In genomic region chr12:102647839-102648564, GRCm38 (mm10) we compare ENCODE assay signal across 9 mouse cellular contexts. TPM values are rescaled to one million over a fixed set of nuclear protein-coding genes. Genes with fewer than 3 reads are reported as not detected.
DNase-seq lines count a peak whose midpoint lies in the region; ATAC-seq and TF ChIP-seq lines count a peak whose summit lies in the region.
"Had no signal": no experiment of that assay in that cellular context is flagged by ENCODE, and none has a peak within 500 bp of the region (broad histone marks: within the 10 kb centered on the region; RNA-seq: fewer than 3 reads in every experiment).

No protein-coding gene starts in this region.

- no peak for DNase-seq in heart, postnatal 25 days (ENCODE audit: low spot score)
- no peak for DNase-seq in B cell, adult 2 months
- no peak for DNase-seq in layer of hippocampus, postnatal 14 days (ENCODE audit: low spot score in 2 of 2)
- no peak for DNase-seq in midbrain, postnatal 0 days (ENCODE audit: low spot score)

- no peak for TF ChIP-seq CTCF in midbrain, postnatal 0 days (IDR thresholded peaks at IDR 0.05)

- no peak overlapping the region for H3K9ac ChIP-seq in heart, embryonic 12.5 days
- no peak overlapping the region for H3K9ac ChIP-seq in intestine, embryonic 16.5 days (ENCODE audit: low read depth, low read length)
- H3K9ac ChIP-seq in liver, embryonic 16.5 days (ENCODE audit: low read depth, low read length): no peak overlapping the region
- no peak overlapping the region for H3K9ac ChIP-seq in stomach, embryonic 16.5 days (ENCODE audit: low read length)
- no peak overlapping the region for H3K9ac ChIP-seq in midbrain, postnatal 0 days (replicated peaks; ENCODE audit: low read length, poor library complexity, severe bottlenecking)
- H3K9ac ChIP-seq: embryonic facial prominence, embryonic 12.5 days had no signal

- peak overlapping the region; percentile 12; the same call in 1 of the 2 replicates for H3K27ac ChIP-seq in heart, embryonic 12.5 days (ENCODE audit: poor library complexity, severe bottlenecking)
- peak overlapping the region; percentile 34 for H3K27ac ChIP-seq in intestine, embryonic 16.5 days (ENCODE audit: low read length)
- peak overlapping the region; percentile 83 for H3K27ac ChIP-seq in liver, embryonic 16.5 days (ENCODE audit: low read length)
- peak overlapping the region; percentile 29; the same call in 1 of the 2 replicates for H3K27ac ChIP-seq in stomach, embryonic 16.5 days (ENCODE audit: low read length)
- no peak overlapping the region for H3K27ac ChIP-seq in midbrain, postnatal 0 days (ENCODE audit: low read depth, low read length)
- H3K27ac ChIP-seq: embryonic facial prominence, embryonic 12.5 days had no signal

- WGBS in heart, embryonic 12.5 days: 62% methylated on average over 14 of the region's 14 CpGs
- 63% methylated on average over 14 of the region's 14 CpGs for WGBS in intestine, embryonic 16.5 days
- WGBS in liver, embryonic 16.5 days (ENCODE audit: insufficient replicate concordance): 28% methylated on average over 14 of the region's 14 CpGs
- 56% methylated on average over 14 of the region's 14 CpGs for WGBS in stomach, embryonic 16.5 days
- 85% methylated on average over 14 of the region's 14 CpGs for WGBS in midbrain, postnatal 0 days

- no peaks in the 10 kb centered on the region for H3K9me3 ChIP-seq in heart, embryonic 12.5 days (replicated peaks)
- no peaks in the 10 kb centered on the region for H3K9me3 ChIP-seq in intestine, embryonic 16.5 days (ENCODE audit: control insufficient read depth, low read length)
- no peaks in the 10 kb centered on the region for H3K9me3 ChIP-seq in liver, embryonic 16.5 days (replicated peaks; ENCODE audit: control insufficient read depth, low read length)
- H3K9me3 ChIP-seq in stomach, embryonic 16.5 days (replicated peaks; ENCODE audit: control insufficient read depth, low read length): no peaks in the 10 kb centered on the region
- H3K9me3 ChIP-seq in midbrain, postnatal 0 days (ENCODE audit: low read length): no peaks in the 10 kb centered on the region
- H3K9me3 ChIP-seq: embryonic facial prominence, embryonic 12.5 days had no signal

- ATAC-seq in heart, embryonic 12.5 days (ENCODE audit: insufficient number of reproducible peaks, low FRiP score): no peak
- ATAC-seq in intestine, embryonic 16.5 days: peak; percentile 52
- peak; percentile 87 for ATAC-seq in liver, embryonic 16.5 days (ENCODE audit: low read depth)
- ATAC-seq in stomach, embryonic 16.5 days (ENCODE audit: insufficient read depth, low FRiP score): no peak
- ATAC-seq in midbrain, postnatal 0 days (ENCODE audit: low FRiP score): no peak

- H3K36me3 ChIP-seq in heart, embryonic 12.5 days: no peaks in the 10 kb centered on the region
- no peaks in the 10 kb centered on the region for H3K36me3 ChIP-seq in intestine, embryonic 16.5 days (ENCODE audit: control insufficient read depth, insufficient read depth, low read length)
- no peaks in the 10 kb centered on the region for H3K36me3 ChIP-seq in liver, embryonic 16.5 days (ENCODE audit: control insufficient read depth, insufficient read depth)
- no peaks in the 10 kb centered on the region for H3K36me3 ChIP-seq in stomach, embryonic 16.5 days (ENCODE audit: control insufficient read depth, insufficient read depth, low read length)
- H3K36me3 ChIP-seq in midbrain, postnatal 0 days (ENCODE audit: insufficient read depth, low read length): no peaks in the 10 kb centered on the region
- H3K36me3 ChIP-seq: embryonic facial prominence, embryonic 12.5 days had no signal

- H3K4me1 ChIP-seq in heart, embryonic 12.5 days (replicated peaks): peaks cover 50% of the 10 kb centered on the region
- H3K4me1 ChIP-seq in intestine, embryonic 16.5 days (ENCODE audit: control insufficient read depth, insufficient read depth, low read length): peaks cover 30% of the 10 kb centered on the region
- H3K4me1 ChIP-seq in liver, embryonic 16.5 days (ENCODE audit: control insufficient read depth, low read depth, low read length): peaks cover 26% of the 10 kb centered on the region
- H3K4me1 ChIP-seq in stomach, embryonic 16.5 days (ENCODE audit: control insufficient read depth, insufficient read depth, low read length): peaks cover 5% of the 10 kb centered on the region
- H3K4me1 ChIP-seq in midbrain, postnatal 0 days (ENCODE audit: insufficient read depth, low read length): 0 out of 2 replicates have a peak, but pooled peaks cover 4% of the 10 kb centered on the region

- H3K4me3 ChIP-seq in heart, embryonic 12.5 days: no peak overlapping the region
- no peak overlapping the region for H3K4me3 ChIP-seq in intestine, embryonic 16.5 days (ENCODE audit: low read length)
- H3K4me3 ChIP-seq in liver, embryonic 16.5 days (ENCODE audit: low read depth, low read length): no peak overlapping the region
- no peak overlapping the region for H3K4me3 ChIP-seq in stomach, embryonic 16.5 days (replicated peaks; ENCODE audit: low read length)
- H3K4me3 ChIP-seq in midbrain, postnatal 0 days (ENCODE audit: low read depth, low read length): no peak overlapping the region
- H3K4me3 ChIP-seq: embryonic facial prominence, embryonic 12.5 days had no signal

- no peaks in the 10 kb centered on the region for H3K27me3 ChIP-seq in heart, embryonic 12.5 days (replicated peaks)
- H3K27me3 ChIP-seq in intestine, embryonic 16.5 days (replicated peaks; ENCODE audit: control insufficient read depth, insufficient read depth, low read length): no peaks in the 10 kb centered on the region
- H3K27me3 ChIP-seq in liver, embryonic 16.5 days (ENCODE audit: control insufficient read depth, insufficient read depth, low read depth, low read length): no peaks in the 10 kb centered on the region
- no peaks in the 10 kb centered on the region for H3K27me3 ChIP-seq in stomach, embryonic 16.5 days (ENCODE audit: control insufficient read depth, insufficient read depth, low read length)
- no peaks in the 10 kb centered on the region for H3K27me3 ChIP-seq in midbrain, postnatal 0 days (ENCODE audit: insufficient read depth, low read length)
- H3K27me3 ChIP-seq: embryonic facial prominence, embryonic 12.5 days had no signal

- intact Hi-C loops in heart, postnatal 25 days (cut with DNase I): no loop called here

- H3K4me2 ChIP-seq in heart, embryonic 12.5 days: no peak overlapping the region
- H3K4me2 ChIP-seq in intestine, embryonic 16.5 days (ENCODE audit: low read depth, low read length): no peak overlapping the region
- H3K4me2 ChIP-seq in liver, embryonic 16.5 days (ENCODE audit: low read depth, low read length): no peak overlapping the region
- no peak overlapping the region for H3K4me2 ChIP-seq in stomach, embryonic 16.5 days (ENCODE audit: low read depth, low read length)
- no peak overlapping the region for H3K4me2 ChIP-seq in midbrain, postnatal 0 days (ENCODE audit: low read depth, low read length, poor library complexity, severe bottlenecking)
- H3K4me2 ChIP-seq: embryonic facial prominence, embryonic 12.5 days had no signal

RNA-seq across cellular contexts. Expression of gene Itpk1, which starts 56.7 kb away (rescaled TPM):
- 5.5 and 6.9 TPM in 2 replicates for polyA plus RNA-seq in heart, embryonic 12.5 days (2016; fragmentation: Nextera tagmentation; extraction: Ambion mirVana)
- total RNA-seq in heart, postnatal 25 days (2021): 1 to 10 TPM; 8.3 to 8.9 TPM
- 51.4 and 57.1 TPM in 2 replicates for polyA plus RNA-seq in intestine, embryonic 16.5 days (2015; fragmentation: Nextera tagmentation; extraction: Ambion mirVana)
- 4.8 and 5.5 TPM in 2 replicates for polyA plus RNA-seq in liver, embryonic 16.5 days (2015; fragmentation: Nextera tagmentation; extraction: Ambion mirVana)
- 21.9 and 22.6 TPM in 2 replicates for polyA plus RNA-seq in stomach, embryonic 16.5 days (2015; fragmentation: Nextera tagmentation; extraction: Ambion mirVana)
- 10 to 100 TPM; 57.8 to 67.6 TPM for total RNA-seq in layer of hippocampus, postnatal 14 days (2021)
- 56.0 and 66.6 TPM in 2 replicates for total RNA-seq in midbrain, postnatal 0 days (2014; rRNA removed)
- polyA plus RNA-seq in midbrain, postnatal 0 days (2015; fragmentation: Nextera tagmentation; extraction: Ambion mirVana): 39.0 and 40.3 TPM in 2 replicates

Comparison
In these comparisons a context has a peak if more than half of its experiments do, and no peak if none do; other contexts are left out.
1. ATAC-seq: peak in intestine, embryonic 16.5 days (single experiment) and liver, embryonic 16.5 days (single experiment); none in heart, embryonic 12.5 days (single experiment), stomach, embryonic 16.5 days (single experiment) and midbrain, postnatal 0 days (single experiment).